Mouse (Mus musculus) E14TG2a.4 (cell line): ENCODE measurements at regions not wholly inside any gene's neighbourhood (a gene's known extent, or its start where the extent isn't known, plus 50 kb on each side); places are given as distances from the start of the nearest gene placed in this dataset.

Source experiments
- CTCF ChIP-seq: conservative IDR thresholded peaks from 2 replicates; pipeline ENCODE4 v1.5.1; 2014; ENCODE audit warnings: low read length
- NANOG ChIP-seq: IDR thresholded peaks from 2 replicates; pipeline ENCODE4 v1.6.1; 2014; ENCODE audit warnings: borderline replicate concordance, low read length, mixed read lengths
- POU5F1 ChIP-seq: IDR thresholded peaks from 2 replicates; pipeline ENCODE4 v1.6.1; 2014; ENCODE audit warnings: low read length, borderline replicate concordance

DNA sequence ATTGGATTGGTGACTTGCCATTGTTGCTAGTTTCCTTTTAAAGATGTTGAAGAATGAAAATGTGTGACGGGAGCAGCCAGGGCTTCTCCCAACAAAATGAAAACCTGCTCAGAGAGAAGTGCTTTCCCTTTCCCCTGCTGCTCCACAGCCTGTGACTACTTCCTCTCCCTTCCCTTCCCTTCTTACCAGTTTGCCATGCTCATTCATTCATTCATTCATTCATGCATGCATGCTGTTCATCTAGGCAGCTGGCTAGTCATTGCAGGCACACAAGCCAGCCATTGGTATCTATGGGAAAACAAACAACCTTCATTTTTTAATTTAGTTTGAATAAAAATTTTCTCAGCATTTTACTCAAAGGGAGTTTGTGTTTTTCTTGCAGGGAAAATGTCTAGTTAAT lies 116.3 kb downstream of the Zfp706 start:
- no peak for TF ChIP-seq CTCF
- no peak for TF ChIP-seq NANOG
- no peak for TF ChIP-seq POU5F1
